ENCODE assay signal across 7 mouse cellular contexts in the genomic region with DNA sequence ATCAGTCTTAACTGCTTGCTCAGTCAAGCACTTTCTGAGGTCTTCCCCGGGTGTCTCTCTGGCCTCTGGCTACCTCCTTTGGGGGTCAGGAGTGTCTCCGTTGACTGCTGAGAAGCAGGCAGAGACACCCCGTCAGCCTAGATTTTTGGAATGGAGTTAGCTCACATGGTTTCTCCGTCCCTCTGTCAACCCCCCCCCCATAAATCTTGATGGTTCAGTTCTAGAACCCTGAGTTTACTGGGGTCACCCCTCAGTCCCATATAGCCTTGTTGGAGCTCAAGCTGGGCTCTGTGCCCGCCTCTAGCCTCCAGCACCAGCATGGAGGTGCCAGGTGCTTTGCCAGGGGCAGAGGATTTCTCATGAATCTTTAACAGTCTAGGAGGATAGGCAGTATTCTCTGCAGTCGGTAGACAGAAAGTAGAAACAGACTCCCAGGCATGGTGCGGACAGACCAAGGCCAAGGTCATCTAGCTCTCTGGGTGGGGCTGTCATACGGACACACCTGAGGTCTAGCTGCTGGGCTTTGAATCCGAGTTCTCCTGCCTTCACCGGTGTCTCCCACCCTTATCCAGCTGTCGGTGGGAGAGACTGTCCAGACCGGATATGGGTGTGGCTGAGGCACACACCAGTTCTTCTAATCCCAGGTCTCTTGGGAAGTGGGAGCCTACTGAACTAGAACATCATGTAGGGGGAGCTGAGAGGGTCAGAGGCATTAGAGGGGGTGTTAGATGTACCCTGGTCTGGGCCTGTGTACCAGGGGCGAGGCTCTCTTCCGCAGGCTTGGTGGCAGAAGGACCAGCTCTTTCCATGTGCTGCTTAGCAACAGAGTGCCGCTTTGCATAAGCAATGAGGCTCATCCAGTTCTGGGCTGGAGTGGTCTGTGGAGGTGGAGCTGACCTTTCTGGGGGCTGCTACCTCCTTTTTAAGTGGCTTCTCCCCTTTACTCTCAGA. TPM values are rescaled to one million over a fixed set of nuclear protein-coding genes. Genes with fewer than 3 reads are reported as not detected.
A peak's percentile ranks its signal among the peaks of the same experiment; 100 is the strongest.
DNase-seq lines count a peak whose midpoint lies in the region; ATAC-seq and TF ChIP-seq lines count a peak whose summit lies in the region.

No protein-coding gene starts in this region.

- no peak for DNase-seq in lung, postnatal 36 days
- DNase-seq in forebrain, postnatal 0 days, result peak; percentile 41
- DNase-seq in spleen, adult 18-20 months, result no peak

- peak overlapping the region; percentile 12 for H3K4me3 ChIP-seq in lung, embryonic 16.5 days (ENCODE audit: low read length)
- no peak overlapping the region for H3K4me3 ChIP-seq in forebrain, postnatal 0 days (ENCODE audit: low read depth, low read length)
- peak overlapping the region; percentile 15; the same call in 1 of the 2 replicates for H3K4me3 ChIP-seq in kidney, embryonic 15.5 days (replicated peaks)
- 0 out of 2 replicates have a peak overlapping the region, but pooled peaks have one; percentile 3 for H3K4me3 ChIP-seq in neural tube, embryonic 13.5 days

- H3K4me1 ChIP-seq in lung, embryonic 16.5 days (replicated peaks; ENCODE audit: control insufficient read depth, insufficient read depth, low read length), result peaks cover 97% of the 10 kb centered on the region
- peaks cover 54% of the 10 kb centered on the region for H3K4me1 ChIP-seq in forebrain, postnatal 0 days (ENCODE audit: insufficient read depth)
- peaks cover 96% of the 10 kb centered on the region for H3K4me1 ChIP-seq in kidney, embryonic 15.5 days
- H3K4me1 ChIP-seq in neural tube, embryonic 13.5 days (replicated peaks), result peaks cover 97% of the 10 kb centered on the region

- H3K27me3 ChIP-seq in lung, embryonic 16.5 days (ENCODE audit: control insufficient read depth, insufficient read depth, low read depth, low read length), result no peaks in the 10 kb centered on the region
- no peaks in the 10 kb centered on the region for H3K27me3 ChIP-seq in forebrain, postnatal 0 days (ENCODE audit: insufficient read depth, low read length)
- H3K27me3 ChIP-seq in kidney, embryonic 15.5 days, result no peaks in the 10 kb centered on the region
- no peaks in the 10 kb centered on the region for H3K27me3 ChIP-seq in neural tube, embryonic 13.5 days

- no peaks in the 10 kb centered on the region for H3K9me3 ChIP-seq in lung, embryonic 16.5 days (ENCODE audit: control insufficient read depth, low read length)
- H3K9me3 ChIP-seq in forebrain, postnatal 0 days (ENCODE audit: low read length), result no peaks in the 10 kb centered on the region
- no peaks in the 10 kb centered on the region for H3K9me3 ChIP-seq in kidney, embryonic 15.5 days (replicated peaks)
- no peaks in the 10 kb centered on the region for H3K9me3 ChIP-seq in neural tube, embryonic 13.5 days

- peak overlapping the region; percentile 94 for H3K27ac ChIP-seq in lung, embryonic 16.5 days (ENCODE audit: low read length)
- H3K27ac ChIP-seq in forebrain, postnatal 0 days (ENCODE audit: low read depth, low read length), result peak overlapping the region; percentile 69
- H3K27ac ChIP-seq in kidney, embryonic 15.5 days, result peak overlapping the region; percentile 90
- peak overlapping the region; percentile 71 for H3K27ac ChIP-seq in neural tube, embryonic 13.5 days (replicated peaks)

- 18% methylated on average over 15 of the region's 15 CpGs for WGBS in lung, embryonic 16.5 days
- WGBS in forebrain, postnatal 0 days, result 28% methylated on average over 15 of the region's 15 CpGs
- 25% methylated on average over 15 of the region's 15 CpGs for WGBS in kidney, embryonic 15.5 days
- 42% methylated on average over 15 of the region's 15 CpGs for WGBS in neural tube, embryonic 13.5 days

- TF ChIP-seq CTCF in forebrain, postnatal 0 days (IDR thresholded peaks at IDR 0.05; ENCODE audit: low read depth), result no peak

- peak overlapping the region; percentile 27; the same call in 1 of the 2 replicates for H3K9ac ChIP-seq in lung, embryonic 16.5 days (ENCODE audit: low read length)
- peak overlapping the region; percentile 33; the same call in 1 of the 2 replicates for H3K9ac ChIP-seq in forebrain, postnatal 0 days
- H3K9ac ChIP-seq in kidney, embryonic 15.5 days, result no peak overlapping the region; the same call in 1 of the 2 replicates
- H3K9ac ChIP-seq in neural tube, embryonic 13.5 days, result peak overlapping the region; percentile 57

- peak overlapping the region; percentile 48 for H3K4me2 ChIP-seq in lung, embryonic 16.5 days (ENCODE audit: low read depth, low read length)
- peak overlapping the region; percentile 31 for H3K4me2 ChIP-seq in forebrain, postnatal 0 days (ENCODE audit: low read depth)
- peak overlapping the region; percentile 50 for H3K4me2 ChIP-seq in kidney, embryonic 15.5 days
- peak overlapping the region; percentile 46 for H3K4me2 ChIP-seq in neural tube, embryonic 13.5 days

- 0 out of 2 replicates have a peak, but pooled peaks have one; percentile 1 for ATAC-seq in lung, embryonic 16.5 days (ENCODE audit: low read depth)
- ATAC-seq in forebrain, postnatal 0 days, result peak; percentile 72
- no peak for ATAC-seq in kidney, embryonic 15.5 days (replicated peaks; ENCODE audit: low FRiP score)
- ATAC-seq in neural tube, embryonic 13.5 days (ENCODE audit: low read depth), result peak; percentile 37; the same call in 1 of the 2 replicates
- no peak for ATAC-seq in megakaryocyte, adult 5-6 weeks (ENCODE audit: poor library complexity, severe bottlenecking)

- H3K36me3 ChIP-seq in lung, embryonic 16.5 days (ENCODE audit: control insufficient read depth, insufficient read depth, low read length), result peaks cover 5% of the 10 kb centered on the region; the same call in 1 of the 2 replicates
- peaks cover 22% of the 10 kb centered on the region for H3K36me3 ChIP-seq in forebrain, postnatal 0 days (ENCODE audit: insufficient read depth)
- H3K36me3 ChIP-seq in kidney, embryonic 15.5 days, result peaks cover 22% of the 10 kb centered on the region
- peaks cover 30% of the 10 kb centered on the region for H3K36me3 ChIP-seq in neural tube, embryonic 13.5 days

RNA-seq across cellular contexts. Expression of a gene that starts 7.1 kb away (rescaled TPM):
- polyA plus RNA-seq in lung, embryonic 16.5 days (2015; fragmentation: Nextera tagmentation; extraction: Ambion mirVana), result 163 and 167 TPM in 2 replicates
- total RNA-seq in forebrain, postnatal 0 days (2014; rRNA removed), result 142 and 153 TPM in 2 replicates
- polyA plus RNA-seq in forebrain, postnatal 0 days (2015; fragmentation: Nextera tagmentation; extraction: Ambion mirVana), result 117 and 152 TPM in 2 replicates
- 104 and 108 TPM in 2 replicates for polyA plus RNA-seq in kidney, embryonic 15.5 days (2015; fragmentation: Nextera tagmentation; extraction: Ambion mirVana)
- 114 and 123 TPM in 2 replicates for polyA plus RNA-seq in neural tube, embryonic 13.5 days (2015; fragmentation: Nextera tagmentation; extraction: Ambion mirVana)
- 121 and 128 TPM in 2 replicates for total RNA-seq in megakaryocyte, adult 5-6 weeks (2015)
- 315 and 351 TPM in 2 replicates for total RNA-seq in megakaryocyte, adult 5-6 weeks (2017)

RNA-seq across cellular contexts. Expression of a gene that starts 23.7 kb away (rescaled TPM):
- 495 and 578 TPM in 2 replicates for polyA plus RNA-seq in lung, embryonic 16.5 days (2015; fragmentation: Nextera tagmentation; extraction: Ambion mirVana)
- total RNA-seq in forebrain, postnatal 0 days (2014; rRNA removed), result 310 and 470 TPM in 2 replicates
- 346 and 490 TPM in 2 replicates for polyA plus RNA-seq in forebrain, postnatal 0 days (2015; fragmentation: Nextera tagmentation; extraction: Ambion mirVana)
- 565 and 652 TPM in 2 replicates for polyA plus RNA-seq in kidney, embryonic 15.5 days (2015; fragmentation: Nextera tagmentation; extraction: Ambion mirVana)
- 351 and 415 TPM in 2 replicates for polyA plus RNA-seq in neural tube, embryonic 13.5 days (2015; fragmentation: Nextera tagmentation; extraction: Ambion mirVana)
- total RNA-seq in megakaryocyte, adult 5-6 weeks (2015), result 1,123 and 1,179 TPM in 2 replicates
- total RNA-seq in megakaryocyte, adult 5-6 weeks (2017), result 895 and 904 TPM in 2 replicates

RNA-seq across cellular contexts. Expression of a gene that starts 30.2 kb away (rescaled TPM):
- 0.35 TPM in 1 of 2 replicates, not detected in the other for polyA plus RNA-seq in lung, embryonic 16.5 days (2015; fragmentation: Nextera tagmentation; extraction: Ambion mirVana)
- not detected in 2 replicates for total RNA-seq in forebrain, postnatal 0 days (2014; rRNA removed)
- 0.27 and 0.33 TPM in 2 replicates for polyA plus RNA-seq in forebrain, postnatal 0 days (2015; fragmentation: Nextera tagmentation; extraction: Ambion mirVana)
- 0.62 and 0.67 TPM in 2 replicates for polyA plus RNA-seq in kidney, embryonic 15.5 days (2015; fragmentation: Nextera tagmentation; extraction: Ambion mirVana)
- polyA plus RNA-seq in neural tube, embryonic 13.5 days (2015; fragmentation: Nextera tagmentation; extraction: Ambion mirVana), result 0.67 TPM in 1 of 2 replicates, not detected in the other
- not detected in 2 replicates for total RNA-seq in megakaryocyte, adult 5-6 weeks (2015)
- total RNA-seq in megakaryocyte, adult 5-6 weeks (2017), result not detected in 2 replicates

RNA-seq across cellular contexts. Expression of a gene that starts 34.6 kb away (rescaled TPM):
- 3.1 and 3.4 TPM in 2 replicates for polyA plus RNA-seq in lung, embryonic 16.5 days (2015; fragmentation: Nextera tagmentation; extraction: Ambion mirVana)
- 21.0 and 24.8 TPM in 2 replicates for total RNA-seq in forebrain, postnatal 0 days (2014; rRNA removed)
- 28.6 and 31.5 TPM in 2 replicates for polyA plus RNA-seq in forebrain, postnatal 0 days (2015; fragmentation: Nextera tagmentation; extraction: Ambion mirVana)
- 7.4 and 7.5 TPM in 2 replicates for polyA plus RNA-seq in kidney, embryonic 15.5 days (2015; fragmentation: Nextera tagmentation; extraction: Ambion mirVana)
- 31.0 and 32.3 TPM in 2 replicates for polyA plus RNA-seq in neural tube, embryonic 13.5 days (2015; fragmentation: Nextera tagmentation; extraction: Ambion mirVana)
- total RNA-seq in megakaryocyte, adult 5-6 weeks (2015), result 2.3 and 2.5 TPM in 2 replicates
- total RNA-seq in megakaryocyte, adult 5-6 weeks (2017), result 0.33 and 0.45 TPM in 2 replicates

RNA-seq across cellular contexts. Expression of a gene that starts 39.6 kb away (rescaled TPM):
- polyA plus RNA-seq in lung, embryonic 16.5 days (2015; fragmentation: Nextera tagmentation; extraction: Ambion mirVana), result 16.1 and 18.5 TPM in 2 replicates
- 15.2 and 15.5 TPM in 2 replicates for total RNA-seq in forebrain, postnatal 0 days (2014; rRNA removed)
- polyA plus RNA-seq in forebrain, postnatal 0 days (2015; fragmentation: Nextera tagmentation; extraction: Ambion mirVana), result 7.8 and 11.8 TPM in 2 replicates
- 19.2 and 19.5 TPM in 2 replicates for polyA plus RNA-seq in kidney, embryonic 15.5 days (2015; fragmentation: Nextera tagmentation; extraction: Ambion mirVana)
- 18.8 and 19.1 TPM in 2 replicates for polyA plus RNA-seq in neural tube, embryonic 13.5 days (2015; fragmentation: Nextera tagmentation; extraction: Ambion mirVana)
- total RNA-seq in megakaryocyte, adult 5-6 weeks (2015), result 11.1 and 11.8 TPM in 2 replicates
- total RNA-seq in megakaryocyte, adult 5-6 weeks (2017), result 21.0 and 22.4 TPM in 2 replicates

Comparison
In these comparisons a context has a peak if more than half of its experiments do, and no peak if none do; other contexts are left out.
1. ATAC-seq: peak in lung, embryonic 16.5 days (single experiment), forebrain, postnatal 0 days (single experiment) and neural tube, embryonic 13.5 days (single experiment); none in kidney, embryonic 15.5 days (single experiment) and megakaryocyte, adult 5-6 weeks (single experiment).
2. Peak in every context shown above with its lines, with median percentiles within 50 percentile points of each other: H3K27ac ChIP-seq and H3K4me2 ChIP-seq.